Mouse (Mus musculus): ENCODE results near the gene Fmo6. TPM values are rescaled to one million over a fixed set of nuclear protein-coding genes. Genes with fewer than 3 reads are reported as not detected.
A peak's percentile ranks its signal among the peaks of the same experiment; 100 is the strongest.

The Fmo6 gene
- total and polyA plus RNA-seq, 2 experiments from 2014 or later, result 0.11 TPM; not detected in 1

DNA sequence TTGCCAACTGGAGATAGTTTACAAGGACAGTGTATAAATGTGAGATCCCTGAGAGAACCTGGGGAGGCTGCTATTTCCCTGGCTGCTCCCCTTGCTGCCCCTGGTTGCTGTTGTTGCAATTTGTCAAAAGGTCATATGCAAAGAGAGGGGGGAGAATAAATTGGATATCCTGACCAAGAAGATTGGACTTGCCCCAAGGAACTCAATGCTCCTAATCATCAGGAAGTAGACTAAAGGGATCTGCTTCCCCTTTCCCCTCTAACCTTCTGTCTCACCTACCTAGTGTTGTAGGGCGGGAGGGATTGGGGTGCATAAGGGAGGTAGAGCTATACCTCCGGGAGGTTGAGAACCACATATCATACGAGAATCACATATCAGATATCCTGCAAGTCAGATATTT, 8.2 kb downstream of the Fmo6 start:
- no peak overlapping the region for H3K9ac ChIP-seq (replicated peaks; ENCODE audit: low read length, poor library complexity, severe bottlenecking)
- DNase-seq (ENCODE audit: low spot score), result no peak
- H3K36me3 ChIP-seq (ENCODE audit: insufficient read depth, low read length), result no peaks in the 10 kb centered on the region
- H3K4me3 ChIP-seq (ENCODE audit: low read depth, low read length), result no peak overlapping the region
- no peak for ATAC-seq (ENCODE audit: low FRiP score)
- no peak overlapping the region for H3K27ac ChIP-seq (ENCODE audit: low read depth, low read length)
- H3K27me3 ChIP-seq (ENCODE audit: insufficient read depth, low read length), result no peaks in the 10 kb centered on the region
- H3K4me1 ChIP-seq (ENCODE audit: insufficient read depth, low read length), result no peaks in the 10 kb centered on the region
- no peak for TF ChIP-seq CTCF (IDR thresholded peaks at IDR 0.05)
- 95% methylated on average over 3 of the region's 3 CpGs for WGBS
- H3K9me3 ChIP-seq (ENCODE audit: low read length), result no peaks in the 10 kb centered on the region
- no peak overlapping the region for H3K4me2 ChIP-seq (ENCODE audit: low read depth, low read length, poor library complexity, severe bottlenecking)

GRCm38 (mm10) chr1:162925121-162925520, 12.2 kb downstream of the Fmo6 start:
- Histone ChIP-seq H3K27me3 (ENCODE audit: insufficient read depth, low read length) (no peaks in the 10 kb centered on the region), H3K4me1 (ENCODE audit: insufficient read depth, low read length) (no peaks in the 10 kb centered on the region), H3K36me3 (ENCODE audit: insufficient read depth, low read length) (no peaks in the 10 kb centered on the region), H3K4me2 (ENCODE audit: low read depth, low read length, poor library complexity, severe bottlenecking) (no peak overlapping the region), H3K9me3 (ENCODE audit: low read length) (no peaks in the 10 kb centered on the region), H3K9ac (replicated peaks; ENCODE audit: low read length, poor library complexity, severe bottlenecking) (no peak overlapping the region), H3K4me3 (ENCODE audit: low read depth, low read length) (no peak overlapping the region), H3K27ac (ENCODE audit: low read depth, low read length) (no peak overlapping the region)
- WGBS, result 91% methylated on average over 1 of the region's 1 CpGs
- DNase-seq (ENCODE audit: low spot score) (no peak), ATAC-seq (ENCODE audit: low FRiP score) (no peak)
- TF ChIP-seq CTCF (IDR thresholded peaks at IDR 0.05), result no peak

DNA sequence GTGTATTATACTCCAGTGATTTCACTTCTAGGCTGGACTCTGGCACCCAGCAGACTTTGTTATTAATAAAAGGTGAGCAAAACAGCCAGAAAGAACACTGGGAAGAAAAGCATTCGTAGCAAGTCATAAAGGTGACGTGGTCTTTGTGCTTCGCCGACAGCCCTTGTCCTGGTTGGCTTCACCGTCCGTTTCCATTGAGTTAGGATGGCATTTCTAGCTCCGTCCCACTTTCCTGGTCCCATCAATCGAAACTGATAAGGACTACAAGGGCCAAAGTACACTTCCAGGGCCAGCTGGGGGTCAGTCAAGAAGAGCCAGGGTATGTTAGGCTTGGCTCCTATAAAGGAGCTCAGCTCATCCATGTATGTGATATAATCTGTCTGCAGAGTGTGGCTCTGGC, 20.7 kb downstream of the Fmo6 start:
- ATAC-seq (ENCODE audit: low FRiP score) (no peak), DNase-seq (ENCODE audit: low spot score) (no peak)
- WGBS, result 74% methylated on average over 8 of the region's 8 CpGs
- Histone ChIP-seq H3K9ac (replicated peaks; ENCODE audit: low read length, poor library complexity, severe bottlenecking) (no peak overlapping the region), H3K27me3 (ENCODE audit: insufficient read depth, low read length) (no peaks in the 10 kb centered on the region), H3K4me3 (ENCODE audit: low read depth, low read length) (no peak overlapping the region), H3K4me1 (ENCODE audit: insufficient read depth, low read length) (no peaks in the 10 kb centered on the region), H3K4me2 (ENCODE audit: low read depth, low read length, poor library complexity, severe bottlenecking) (no peak overlapping the region), H3K36me3 (ENCODE audit: insufficient read depth, low read length) (no peaks in the 10 kb centered on the region), H3K27ac (ENCODE audit: low read depth, low read length) (no peak overlapping the region), H3K9me3 (ENCODE audit: low read length) (no peaks in the 10 kb centered on the region)
- TF ChIP-seq CTCF (IDR thresholded peaks at IDR 0.05), result no peak

GRCm38 (mm10) chr1:162914932-162915556, 22.3 kb downstream of the Fmo6 start:
- no peak overlapping the region for H3K4me2 ChIP-seq (ENCODE audit: low read depth, low read length, poor library complexity, severe bottlenecking)
- no peak overlapping the region for H3K9ac ChIP-seq (replicated peaks; ENCODE audit: low read length, poor library complexity, severe bottlenecking)
- TF ChIP-seq CTCF (IDR thresholded peaks at IDR 0.05), result no peak
- H3K9me3 ChIP-seq (ENCODE audit: low read length), result no peaks in the 10 kb centered on the region
- 94% methylated on average over 4 of the region's 4 CpGs for WGBS
- H3K4me3 ChIP-seq (ENCODE audit: low read depth, low read length), result no peak overlapping the region
- no peaks in the 10 kb centered on the region for H3K4me1 ChIP-seq (ENCODE audit: insufficient read depth, low read length)
- no peaks in the 10 kb centered on the region for H3K27me3 ChIP-seq (ENCODE audit: insufficient read depth, low read length)
- DNase-seq (ENCODE audit: low spot score) (no peak), ATAC-seq (ENCODE audit: low FRiP score) (no peak)
- H3K36me3 ChIP-seq (ENCODE audit: insufficient read depth, low read length), result no peaks in the 10 kb centered on the region
- no peak overlapping the region for H3K27ac ChIP-seq (ENCODE audit: low read depth, low read length)

GRCm38 (mm10) chr1:162912085-162912484, 25.2 kb downstream of the Fmo6 start:
- ATAC-seq (ENCODE audit: low FRiP score), result no peak

DNA sequence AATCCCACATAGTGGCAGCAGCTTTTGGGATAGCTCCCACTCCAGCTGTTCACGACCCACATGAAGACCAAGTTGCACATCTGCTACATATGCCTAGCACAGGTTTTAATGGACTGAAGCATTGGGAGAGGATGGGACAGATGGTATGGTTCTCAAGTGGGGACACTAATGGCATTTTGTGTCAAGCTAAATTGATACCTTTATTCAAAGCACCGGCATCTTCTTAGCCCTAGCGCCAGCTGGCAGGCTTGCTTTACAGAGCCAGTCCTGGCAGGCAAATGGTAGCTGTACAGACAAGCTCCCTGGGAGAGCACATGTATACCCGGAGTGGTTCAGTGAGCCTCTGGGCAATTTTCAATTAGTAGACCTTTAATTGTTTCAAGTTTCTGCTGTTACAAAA, 35.4 kb downstream of the Fmo6 start:
- Histone ChIP-seq H3K9ac (replicated peaks; ENCODE audit: low read length, poor library complexity, severe bottlenecking) (no peak overlapping the region), H3K4me3 (ENCODE audit: low read depth, low read length) (no peak overlapping the region), H3K27me3 (ENCODE audit: insufficient read depth, low read length) (no peaks in the 10 kb centered on the region), H3K27ac (ENCODE audit: low read depth, low read length) (no peak overlapping the region), H3K4me2 (ENCODE audit: low read depth, low read length, poor library complexity, severe bottlenecking) (no peak overlapping the region), H3K36me3 (ENCODE audit: insufficient read depth, low read length) (no peaks in the 10 kb centered on the region), H3K4me1 (ENCODE audit: insufficient read depth, low read length) (no peaks in the 10 kb centered on the region), H3K9me3 (ENCODE audit: low read length) (no peaks in the 10 kb centered on the region)
- DNase-seq (ENCODE audit: low spot score) (peak; percentile 56), ATAC-seq (ENCODE audit: low FRiP score) (no peak)
- no peak for TF ChIP-seq CTCF (IDR thresholded peaks at IDR 0.05)
- 66% methylated on average over 4 of the region's 4 CpGs for WGBS

More at GRCm38 (mm10) chr1:162912085-162912484, 25.2 kb downstream of the Fmo6 start:
- H3K36me3 ChIP-seq (ENCODE audit: insufficient read depth, low read length), result no peaks in the 10 kb centered on the region
- H3K4me3 ChIP-seq (ENCODE audit: low read depth, low read length), result no peak overlapping the region
- DNase-seq (ENCODE audit: low spot score), result no peak
- H3K27me3 ChIP-seq (ENCODE audit: insufficient read depth, low read length), result no peaks in the 10 kb centered on the region
- H3K9me3 ChIP-seq (ENCODE audit: low read length), result no peaks in the 10 kb centered on the region
- H3K4me1 ChIP-seq (ENCODE audit: insufficient read depth, low read length), result no peaks in the 10 kb centered on the region
- H3K4me2 ChIP-seq (ENCODE audit: low read depth, low read length, poor library complexity, severe bottlenecking), result no peak overlapping the region
- no peak for TF ChIP-seq CTCF (IDR thresholded peaks at IDR 0.05)
- H3K9ac ChIP-seq (replicated peaks; ENCODE audit: low read length, poor library complexity, severe bottlenecking), result no peak overlapping the region
- H3K27ac ChIP-seq (ENCODE audit: low read depth, low read length), result no peak overlapping the region

All from midbrain, postnatal 0 days (tissue).